Mouse (Mus musculus): Measurements from ENCODE around the gene Crybg2. TPM values are rescaled to one million over a fixed set of nuclear protein-coding genes. Genes with fewer than 3 reads are reported as not detected.
A peak's percentile ranks its signal among the peaks of the same experiment; 100 is the strongest.

Crybg2 gene
- 4.2 and 4.5 TPM in 2 replicates for total RNA-seq (2014; rRNA removed)
- polyA plus RNA-seq (2015; fragmentation: Nextera tagmentation; extraction: Ambion mirVana): 7.7 and 8.4 TPM in 2 replicates

DNA sequence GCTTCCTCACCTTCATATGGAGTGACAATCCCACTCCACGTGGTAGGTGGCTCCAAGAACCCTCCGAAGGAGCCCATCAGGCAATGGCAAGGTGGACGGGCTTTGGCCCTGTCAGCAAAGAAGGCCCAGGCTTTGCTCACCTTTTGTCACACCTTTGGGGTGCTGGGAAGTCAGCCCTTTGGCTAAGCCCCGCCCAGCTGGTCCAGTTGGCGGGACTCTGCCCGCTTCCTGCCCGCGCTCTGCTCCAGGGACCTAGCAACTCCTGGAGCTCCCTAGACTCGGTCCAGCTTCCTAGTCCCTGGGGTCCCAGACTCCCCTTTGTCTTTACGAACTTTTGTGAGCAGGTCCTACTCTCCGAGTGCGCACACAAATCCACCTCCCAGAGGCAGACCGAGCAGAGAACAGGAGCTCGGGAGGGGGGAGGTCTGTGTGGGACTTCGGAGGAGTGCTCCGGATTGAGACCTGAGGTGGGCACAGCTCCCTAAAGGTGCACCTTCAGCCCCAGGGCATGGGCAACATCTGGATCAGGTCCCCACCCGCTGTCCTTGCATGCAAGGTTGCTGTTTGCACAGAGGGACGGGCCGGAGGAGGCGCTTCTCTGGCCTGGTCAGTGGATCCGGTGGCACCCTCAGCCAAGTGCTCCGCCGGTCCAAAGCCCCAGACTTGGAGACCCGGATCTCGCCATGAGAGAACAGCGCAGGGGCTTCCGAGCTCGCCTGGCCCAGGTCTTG lies at the start of gene Crybg2:
TSS of gene Crybg2 (plus strand) at position 681 of the 731 bp plus-strand sequence.
- H3K9me3 ChIP-seq (ENCODE audit: low read length): no peaks in the 10 kb centered on the region
- ATAC-seq (ENCODE audit: low FRiP score) (no peak), DNase-seq (ENCODE audit: low spot score) (no peak)
- 57% methylated on average over 28 of the region's 28 CpGs for WGBS
- no peak within 1 kb of the TSS for H3K27ac ChIP-seq (ENCODE audit: low read depth, low read length)
- H3K4me3 ChIP-seq (ENCODE audit: low read depth, low read length): no peak within 1 kb of the TSS
- no peak for TF ChIP-seq CTCF (IDR thresholded peaks at IDR 0.05)
- no peak within 1 kb of the TSS for H3K9ac ChIP-seq (replicated peaks; ENCODE audit: low read length, poor library complexity, severe bottlenecking)
- no peaks in the 10 kb centered on the region for H3K36me3 ChIP-seq (ENCODE audit: insufficient read depth, low read length)
- H3K27me3 ChIP-seq (ENCODE audit: insufficient read depth, low read length): no peaks in the 10 kb centered on the region; the same call in 1 of the 2 replicates
- no peaks in the 10 kb centered on the region for H3K4me1 ChIP-seq (ENCODE audit: insufficient read depth, low read length)
- no peak within 1 kb of the TSS for H3K4me2 ChIP-seq (ENCODE audit: low read depth, low read length, poor library complexity, severe bottlenecking)

GRCm38 (mm10) chr4:134011450-134012414 lies 48.9 kb upstream of the Crybg2 start:
- Histone ChIP-seq H3K4me1 (ENCODE audit: insufficient read depth, low read length) (no peaks in the 10 kb centered on the region), H3K9ac (replicated peaks; ENCODE audit: low read length, poor library complexity, severe bottlenecking) (no peak overlapping the region), H3K9me3 (ENCODE audit: low read length) (no peaks in the 10 kb centered on the region), H3K4me3 (ENCODE audit: low read depth, low read length) (no peak overlapping the region), H3K27ac (ENCODE audit: low read depth, low read length) (no peak overlapping the region), H3K36me3 (ENCODE audit: insufficient read depth, low read length) (no peaks in the 10 kb centered on the region), H3K27me3 (ENCODE audit: insufficient read depth, low read length) (peaks cover under 1% of the 10 kb centered on the region; the same call in 1 of the 2 replicates), H3K4me2 (ENCODE audit: low read depth, low read length, poor library complexity, severe bottlenecking) (no peak overlapping the region)
- DNase-seq (ENCODE audit: low spot score) (no peak), ATAC-seq (ENCODE audit: low FRiP score) (no peak)
- 10% methylated on average over 16 of the region's 16 CpGs for WGBS
- TF ChIP-seq CTCF (IDR thresholded peaks at IDR 0.05): no peak

- H3K4me1 ChIP-seq (ENCODE audit: insufficient read depth, low read length): peaks cover 3% of the 10 kb centered on the region; the same call in 1 of the 2 replicates
- H3K4me3 ChIP-seq (ENCODE audit: low read depth, low read length): no peak overlapping the region
- no peak overlapping the region for H3K4me2 ChIP-seq (ENCODE audit: low read depth, low read length, poor library complexity, severe bottlenecking)
- DNase-seq (ENCODE audit: low spot score): no peak
- no peak overlapping the region for H3K9ac ChIP-seq (replicated peaks; ENCODE audit: low read length, poor library complexity, severe bottlenecking)
- no peak overlapping the region for H3K27ac ChIP-seq (ENCODE audit: low read depth, low read length)
- TF ChIP-seq CTCF (IDR thresholded peaks at IDR 0.05): peak; percentile 78
- ATAC-seq (ENCODE audit: low FRiP score): no peak
- no peaks in the 10 kb centered on the region for H3K36me3 ChIP-seq (ENCODE audit: insufficient read depth, low read length)
- H3K9me3 ChIP-seq (ENCODE audit: low read length): no peaks in the 10 kb centered on the region
- WGBS: 53% methylated on average over 12 of the region's 12 CpGs
- peaks cover 13% of the 10 kb centered on the region for H3K27me3 ChIP-seq (ENCODE audit: insufficient read depth, low read length)
These were observed 47.6 kb upstream of the Crybg2 start for GRCm38 (mm10) chr4:134012858-134013528.

- Histone ChIP-seq H3K4me3 (ENCODE audit: low read depth, low read length) (no peak overlapping the region), H3K9ac (replicated peaks; ENCODE audit: low read length, poor library complexity, severe bottlenecking) (no peak overlapping the region), H3K4me1 (ENCODE audit: insufficient read depth, low read length) (peaks cover 8% of the 10 kb centered on the region), H3K27ac (ENCODE audit: low read depth, low read length) (no peak overlapping the region), H3K9me3 (ENCODE audit: low read length) (no peaks in the 10 kb centered on the region), H3K36me3 (ENCODE audit: insufficient read depth, low read length) (no peaks in the 10 kb centered on the region), H3K27me3 (ENCODE audit: insufficient read depth, low read length) (peaks cover 18% of the 10 kb centered on the region), H3K4me2 (ENCODE audit: low read depth, low read length, poor library complexity, severe bottlenecking) (no peak overlapping the region)
- TF ChIP-seq CTCF (IDR thresholded peaks at IDR 0.05): no peak
- no peak for DNase-seq (ENCODE audit: low spot score)
- 9% methylated on average over 7 of the region's 7 CpGs for WGBS
- ATAC-seq (ENCODE audit: low FRiP score): no peak
These were observed 44.4 kb upstream of the Crybg2 start for GRCm38 (mm10) chr4:134016208-134016607.

DNA sequence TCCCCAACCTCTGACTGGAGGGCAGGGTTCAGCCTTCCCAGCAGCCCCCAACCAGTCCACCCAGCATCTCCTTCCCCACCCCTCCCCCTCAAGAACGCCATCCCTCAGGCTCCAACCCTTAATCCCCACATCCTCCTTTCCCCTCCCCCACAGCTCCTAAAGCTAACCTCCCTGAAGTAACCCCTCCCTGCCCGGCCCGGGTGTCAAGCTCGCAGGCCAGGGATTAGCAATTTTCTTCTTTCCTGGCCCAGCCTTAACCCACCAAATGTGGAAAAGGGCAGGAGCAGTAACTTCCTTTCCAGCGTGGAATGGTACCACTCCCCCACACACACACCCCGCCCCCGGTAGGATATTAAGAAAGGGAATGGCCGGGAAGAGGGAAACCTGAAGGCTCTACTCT lies 43.8 kb upstream of the Crybg2 start:
- Histone ChIP-seq H3K36me3 (ENCODE audit: insufficient read depth, low read length) (no peaks in the 10 kb centered on the region), H3K27ac (ENCODE audit: low read depth, low read length) (no peak overlapping the region), H3K9ac (replicated peaks; ENCODE audit: low read length, poor library complexity, severe bottlenecking) (no peak overlapping the region), H3K27me3 (ENCODE audit: insufficient read depth, low read length) (peaks cover 18% of the 10 kb centered on the region), H3K4me3 (ENCODE audit: low read depth, low read length) (no peak overlapping the region), H3K4me2 (ENCODE audit: low read depth, low read length, poor library complexity, severe bottlenecking) (no peak overlapping the region), H3K4me1 (ENCODE audit: insufficient read depth, low read length) (peaks cover 8% of the 10 kb centered on the region), H3K9me3 (ENCODE audit: low read length) (no peaks in the 10 kb centered on the region)
- no peak for DNase-seq (ENCODE audit: low spot score)
- no peak for ATAC-seq (ENCODE audit: low FRiP score)
- 5% methylated on average over 8 of the region's 8 CpGs for WGBS
- no peak for TF ChIP-seq CTCF (IDR thresholded peaks at IDR 0.05)
